Mouse (Mus musculus): ENCODE measurements around the gene Hmox1.

Hmox1 gene

GRCm38 (mm10) chr8:75093399-75094156 is at the start of gene Hmox1:
TSS of gene Hmox1 (plus strand) at chr8:75093621.
- peak; percentile 97 for DNase-seq (ENCODE audit: low read depth, low spot score)

- no peak for DNase-seq (ENCODE audit: low read depth, low spot score)
Observed at GRCm38 (mm10) chr8:75046303-75046702, 47.1 kb upstream of the Hmox1 start.

GRCm38 (mm10) chr8:75047784-75048183 is 45.6 kb upstream of the Hmox1 start:
- DNase-seq (ENCODE audit: low read depth, low spot score): no peak

- no peak for DNase-seq (ENCODE audit: low read depth, low spot score)
Observed at GRCm38 (mm10) chr8:75053342-75053741, 40.1 kb upstream of the Hmox1 start.

- DNase-seq (ENCODE audit: low read depth, low spot score): no peak
Observed at GRCm38 (mm10) chr8:75055673-75056072, 37.7 kb upstream of the Hmox1 start.

GRCm38 (mm10) chr8:75060022-75060421 is 33.4 kb upstream of the Hmox1 start:
- no peak for DNase-seq (ENCODE audit: low read depth, low spot score)

- DNase-seq (ENCODE audit: low read depth, low spot score): no peak
Observed at GRCm38 (mm10) chr8:75060815-75061214, 32.6 kb upstream of the Hmox1 start.

GRCm38 (mm10) chr8:75063290-75063689 is 30.1 kb upstream of the Hmox1 start:
- DNase-seq (ENCODE audit: low read depth, low spot score): no peak

GRCm38 (mm10) chr8:75064790-75065189 is 28.6 kb upstream of the Hmox1 start:
- DNase-seq (ENCODE audit: low read depth, low spot score): no peak

GRCm38 (mm10) chr8:75067287-75067686 is 26.1 kb upstream of the Hmox1 start:
- no peak for DNase-seq (ENCODE audit: low read depth, low spot score)

GRCm38 (mm10) chr8:75070297-75070696 is 23.1 kb upstream of the Hmox1 start:
- no peak for DNase-seq (ENCODE audit: low read depth, low spot score)

- DNase-seq (ENCODE audit: low read depth, low spot score): peak; percentile 91
Observed at GRCm38 (mm10) chr8:75071627-75072346, 21.6 kb upstream of the Hmox1 start.

GRCm38 (mm10) chr8:75074876-75075275 is 18.5 kb upstream of the Hmox1 start:
- no peak for DNase-seq (ENCODE audit: low read depth, low spot score)

GRCm38 (mm10) chr8:75078215-75078614 is 15.2 kb upstream of the Hmox1 start:
- no peak for DNase-seq (ENCODE audit: low read depth, low spot score)

- no peak for DNase-seq (ENCODE audit: low read depth, low spot score)
Observed at GRCm38 (mm10) chr8:75078851-75079250, 14.6 kb upstream of the Hmox1 start.

- no peak for DNase-seq (ENCODE audit: low read depth, low spot score)
Observed at GRCm38 (mm10) chr8:75081364-75082040, 11.9 kb upstream of the Hmox1 start.

- DNase-seq (ENCODE audit: low read depth, low spot score): no peak
Observed at GRCm38 (mm10) chr8:75082181-75082805, 11.1 kb upstream of the Hmox1 start.

GRCm38 (mm10) chr8:75083846-75084245 is 9.6 kb upstream of the Hmox1 start:
- peak; percentile 100 for DNase-seq (ENCODE audit: low read depth, low spot score)

- DNase-seq (ENCODE audit: low read depth, low spot score): no peak
Observed at GRCm38 (mm10) chr8:75084382-75085064, 8.9 kb upstream of the Hmox1 start.

- DNase-seq (ENCODE audit: low read depth, low spot score): no peak
Observed at GRCm38 (mm10) chr8:75086002-75086401, 7.4 kb upstream of the Hmox1 start.

- DNase-seq (ENCODE audit: low read depth, low spot score): no peak
Observed at GRCm38 (mm10) chr8:75087127-75087526, 6.3 kb upstream of the Hmox1 start.
